Mouse (Mus musculus): ENCODE data around the gene Adh6b. TPM values are rescaled to one million over a fixed set of nuclear protein-coding genes. Genes with fewer than 3 reads are reported as not detected.

The Adh6b gene
- polyA plus RNA-seq, 1 experiment: not detected

- DNase-seq: no peak
- Histone ChIP-seq H3K4me1 (ENCODE audit: control insufficient read depth, insufficient read depth, low read length) (no peaks in the 10 kb centered on the region), H3K4me3 (replicated peaks; ENCODE audit: extremely low read depth, low read depth, low read length) (no peak overlapping the region)
- 90% methylated on average over 6 of the region's 6 CpGs for WGBS
- TF ChIP-seq CTCF (IDR thresholded peaks at IDR 0.05; ENCODE audit: insufficient read depth, low read length) (no peak), POLR2A (IDR thresholded peaks at IDR 0.05; ENCODE audit: borderline replicate concordance, extremely low read depth, low read depth, low read length) (no peak)
These were observed 45.6 kb downstream of the Adh6b start for GRCm38 (mm10) chr3:138387155-138387554.

GRCm38 (mm10) chr3:138404872-138405271 lies 63.3 kb downstream of the Adh6b start:
- DNase-seq: no peak

GRCm38 (mm10) chr3:138405341-138405740 lies 63.8 kb downstream of the Adh6b start:
- 30% methylated on average over 3 of the region's 3 CpGs for WGBS
- H3K4me1 ChIP-seq (ENCODE audit: control insufficient read depth, insufficient read depth, low read length): no peaks in the 10 kb centered on the region
- H3K4me3 ChIP-seq (replicated peaks; ENCODE audit: extremely low read depth, low read depth, low read length): no peak overlapping the region
- DNase-seq: peak; percentile 14
- TF ChIP-seq CTCF (IDR thresholded peaks at IDR 0.05; ENCODE audit: insufficient read depth, low read length) (no peak), POLR2A (IDR thresholded peaks at IDR 0.05; ENCODE audit: borderline replicate concordance, extremely low read depth, low read depth, low read length) (no peak)

More at GRCm38 (mm10) chr3:138404872-138405271, 63.3 kb downstream of the Adh6b start:
- TF ChIP-seq POLR2A (IDR thresholded peaks at IDR 0.05; ENCODE audit: borderline replicate concordance, extremely low read depth, low read depth, low read length): no peak
- no peak for TF ChIP-seq CTCF (IDR thresholded peaks at IDR 0.05; ENCODE audit: insufficient read depth, low read length)
- 48% methylated on average over 3 of the region's 3 CpGs for WGBS
- no peaks in the 10 kb centered on the region for H3K4me1 ChIP-seq (ENCODE audit: control insufficient read depth, insufficient read depth, low read length)
- no peak overlapping the region for H3K4me3 ChIP-seq (replicated peaks; ENCODE audit: extremely low read depth, low read depth, low read length)

- H3K4me3 ChIP-seq (replicated peaks; ENCODE audit: extremely low read depth, low read depth, low read length): no peak overlapping the region
- no peak for DNase-seq
- TF ChIP-seq CTCF (IDR thresholded peaks at IDR 0.05; ENCODE audit: insufficient read depth, low read length) (no peak), POLR2A (IDR thresholded peaks at IDR 0.05; ENCODE audit: borderline replicate concordance, extremely low read depth, low read depth, low read length) (no peak)
- WGBS: 74% methylated on average over 7 of the region's 7 CpGs
- no peaks in the 10 kb centered on the region for H3K4me1 ChIP-seq (ENCODE audit: control insufficient read depth, insufficient read depth, low read length)
These were observed 64.3 kb downstream of the Adh6b start for GRCm38 (mm10) chr3:138405840-138406239.

GRCm38 (mm10) chr3:138407920-138408319 lies 66.3 kb downstream of the Adh6b start:
- H3K4me3 ChIP-seq (replicated peaks; ENCODE audit: extremely low read depth, low read depth, low read length): no peak overlapping the region
- H3K4me1 ChIP-seq (ENCODE audit: control insufficient read depth, insufficient read depth, low read length): no peaks in the 10 kb centered on the region
- 91% methylated on average over 1 of the region's 1 CpGs for WGBS
- no peak for DNase-seq
- TF ChIP-seq CTCF (IDR thresholded peaks at IDR 0.05; ENCODE audit: insufficient read depth, low read length) (no peak), POLR2A (IDR thresholded peaks at IDR 0.05; ENCODE audit: borderline replicate concordance, extremely low read depth, low read depth, low read length) (no peak)

Other genes starting within 250 kb of the Adh6b start
- 0.74 and 1.6 TPM in 2 replicates for gene Trmt10a, start 198.3 kb upstream of the Adh6b start, polyA plus RNA-seq (2012; rRNA removed)
- 0.70 and 0.91 TPM in 2 replicates for gene Mttp, start 196.8 kb upstream of the Adh6b start, polyA plus RNA-seq (2012; rRNA removed)
- not detected in 2 replicates for gene 4930579F01Rik, start 147.9 kb upstream of the Adh6b start, polyA plus RNA-seq (2012; rRNA removed)
- gene Adh7, start 124.0 kb upstream of the Adh6b start, polyA plus RNA-seq (2012; rRNA removed): 2.7 and 12.4 TPM in 2 replicates
- gene Adh1, start 80.8 kb upstream of the Adh6b start, polyA plus RNA-seq (2012; rRNA removed): 106 and 114 TPM in 2 replicates
- gene Adh6a, start 28.5 kb upstream of the Adh6b start, polyA plus RNA-seq (2012; rRNA removed): 0.11 TPM in 1 of 2 replicates, not detected in the other
- gene Adh4, start 73.7 kb downstream of the Adh6b start, polyA plus RNA-seq (2012; rRNA removed): not detected in 2 replicates
- 20.9 and 29.3 TPM in 2 replicates for gene Adh5, start 101.3 kb downstream of the Adh6b start, polyA plus RNA-seq (2012; rRNA removed)
- gene Metap1, start 147.7 kb downstream of the Adh6b start, polyA plus RNA-seq (2012; rRNA removed): 8.9 and 15.6 TPM in 2 replicates
- 5.1 and 23.2 TPM in 2 replicates for gene Eif4e, start 184.4 kb downstream of the Adh6b start, polyA plus RNA-seq (2012; rRNA removed)

Data from lung, adult 2 months (tissue).